Mouse (Mus musculus) testis, postnatal 10 days (tissue): ENCODE data around the gene Gkn2.

ENCODE experiments used
- DNase-seq: peaks from one replicate; pipeline ENCODE4 v3.0.0; 2021; ENCODE audit warnings: low spot score

Gene Gkn2

DNA sequence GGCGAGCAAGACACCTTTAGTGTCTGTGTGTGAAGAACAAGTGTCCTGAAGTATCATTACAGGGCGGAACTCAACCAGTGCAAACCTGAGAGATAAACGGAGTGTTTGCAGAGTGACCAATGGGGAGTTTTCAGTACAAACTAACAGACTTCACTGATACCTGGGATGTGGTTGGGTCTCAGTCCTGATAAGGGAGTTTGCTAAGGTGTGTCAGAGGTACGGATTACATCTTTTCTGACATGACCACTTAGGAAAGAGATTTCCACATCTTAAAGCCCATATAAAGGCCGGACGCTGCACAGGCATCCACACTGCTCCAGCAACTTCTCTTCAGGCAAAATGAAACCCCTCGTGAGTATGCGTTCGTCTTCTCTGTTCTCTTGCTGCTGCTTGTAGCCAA lies at the start of gene Gkn2:
Gkn2 (plus strand) TSS at position 301 of the 400 bp plus-strand sequence.
- no peak for DNase-seq

DNA sequence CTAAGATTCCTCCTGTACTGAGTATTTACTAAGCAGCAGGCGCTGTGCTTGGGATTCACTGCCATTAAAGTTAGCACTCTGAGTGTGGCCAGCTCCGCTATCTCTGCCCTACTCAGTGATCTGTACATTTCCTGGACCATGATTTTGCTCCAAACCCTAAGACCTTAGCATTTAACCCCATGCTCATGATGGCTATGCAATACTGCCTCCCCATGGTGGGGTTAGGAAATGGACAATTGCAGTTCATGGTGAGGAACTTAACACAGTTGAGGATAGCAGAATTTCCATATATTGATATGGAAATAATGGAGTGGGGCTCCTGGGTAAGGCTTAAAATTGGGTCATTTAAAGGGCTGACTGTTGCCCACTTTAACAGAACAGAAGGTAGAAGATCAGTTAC lies 49.8 kb upstream of the Gkn2 start:
- peak; percentile 48 for DNase-seq

DNA sequence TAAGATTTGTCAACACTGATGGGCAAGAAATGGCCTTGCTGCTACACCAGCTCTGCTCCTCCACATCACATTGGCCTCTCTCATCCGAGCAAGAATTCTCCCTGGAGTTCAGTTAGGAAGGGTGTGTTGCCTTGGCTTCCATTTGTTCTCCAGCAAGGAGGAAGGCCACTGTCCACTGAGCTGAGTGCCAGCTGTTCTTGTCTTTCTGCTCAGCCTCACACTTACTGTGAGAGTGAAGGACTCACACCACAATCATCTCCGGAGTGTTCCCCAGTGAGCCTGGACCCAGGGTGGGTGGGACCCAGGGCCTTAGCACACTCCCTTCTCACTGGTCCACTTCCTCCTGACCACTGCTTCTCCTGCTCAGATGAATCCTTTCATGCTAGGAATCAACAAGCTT lies 46.2 kb upstream of the Gkn2 start:
- DNase-seq: peak; percentile 40

DNA sequence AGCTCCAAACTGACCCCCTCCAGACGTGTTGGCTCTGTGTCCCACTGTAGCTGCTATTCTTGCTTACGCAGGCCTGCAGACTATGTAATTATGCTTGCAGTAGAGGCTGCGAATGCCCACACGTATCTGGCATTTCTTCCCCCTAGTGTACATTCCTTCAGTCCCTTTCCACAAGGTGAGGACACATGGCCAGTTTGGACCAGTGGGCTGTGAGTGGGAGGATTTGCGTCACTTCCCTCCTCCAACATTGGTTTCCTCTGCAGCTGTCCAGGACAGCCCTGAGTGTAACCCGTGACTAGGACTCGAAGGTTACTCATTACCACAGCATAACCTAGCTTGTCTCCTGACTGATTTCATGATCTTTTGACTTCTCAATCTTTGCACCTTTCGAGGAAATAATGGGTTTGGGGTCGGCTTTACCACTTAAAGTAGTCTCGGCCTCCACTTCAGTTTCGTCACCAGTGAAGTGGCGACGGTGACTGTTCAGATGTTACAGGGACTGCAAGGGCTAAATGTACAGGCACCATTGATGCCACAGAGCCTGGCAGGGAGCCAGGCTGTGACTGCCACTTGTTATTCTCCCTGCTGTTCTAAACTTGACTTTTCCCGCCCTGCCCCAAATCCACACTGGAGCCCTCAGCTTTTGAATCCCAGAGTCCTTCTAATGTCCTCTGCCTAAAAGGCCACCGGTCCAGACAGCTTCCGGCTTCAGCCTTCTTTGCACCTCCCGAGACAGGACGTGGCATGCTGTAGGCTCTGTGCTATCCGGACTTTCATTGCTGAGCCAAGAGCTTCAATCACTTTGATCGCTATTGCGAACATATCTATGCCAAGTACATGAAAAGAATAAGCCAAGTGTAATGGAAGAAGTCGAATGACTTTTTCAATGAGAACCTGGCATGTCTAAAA lies 44.6 kb upstream of the Gkn2 start:
- DNase-seq: peak; percentile 44

DNA sequence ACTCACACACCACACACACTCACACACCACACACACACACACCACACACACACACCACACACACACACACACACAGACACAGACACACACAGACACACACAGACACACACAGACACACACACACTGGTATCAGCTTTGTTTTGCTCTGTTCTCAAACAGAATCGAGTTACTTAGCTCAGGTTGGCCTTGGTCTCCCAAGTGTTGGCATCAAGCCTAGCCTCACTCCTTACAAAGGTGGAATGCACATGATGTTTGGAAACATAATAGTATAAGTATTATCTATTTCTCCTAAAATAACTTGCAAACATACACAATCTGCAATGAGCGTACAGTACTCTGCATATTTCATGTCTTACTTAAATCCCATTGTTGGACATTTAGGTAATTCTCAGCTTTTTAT lies 40.8 kb upstream of the Gkn2 start:
- peak; percentile 57 for DNase-seq

DNA sequence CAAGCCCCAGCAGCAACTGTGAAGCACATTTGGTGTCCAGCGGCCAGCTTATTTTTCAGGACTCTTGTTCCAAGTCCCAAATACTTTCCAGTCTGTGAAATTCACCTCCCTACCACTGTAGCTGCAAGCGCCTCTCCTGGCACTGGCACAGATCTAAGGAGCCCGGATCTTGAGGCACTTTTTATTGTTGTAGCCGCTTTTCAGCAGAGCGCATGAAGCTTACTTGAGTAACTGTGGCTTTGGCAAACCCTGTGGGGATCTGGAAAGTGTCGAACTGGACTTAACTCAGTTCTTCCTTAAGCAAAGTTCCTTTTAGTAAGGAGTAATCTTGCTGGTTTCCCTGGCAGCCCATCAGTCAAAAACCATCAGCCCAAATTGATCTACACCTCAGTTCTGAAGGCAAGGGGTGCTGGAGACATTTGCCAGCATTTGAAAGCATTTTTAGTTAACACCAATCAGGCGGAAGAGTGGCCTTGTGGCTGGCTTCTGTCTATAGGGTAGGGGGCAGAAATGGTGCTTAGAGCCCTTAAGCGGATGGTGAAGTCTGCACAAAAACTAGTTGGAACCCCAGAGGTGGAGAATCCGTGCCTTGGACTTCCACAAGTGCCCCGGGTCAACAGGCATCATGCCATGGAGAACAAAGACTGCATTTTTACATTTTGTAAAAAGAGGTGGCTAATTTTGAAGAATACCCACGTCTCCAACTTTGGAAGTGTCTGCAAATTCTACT lies 38.6 kb upstream of the Gkn2 start:
- peak; percentile 69 for DNase-seq

DNA sequence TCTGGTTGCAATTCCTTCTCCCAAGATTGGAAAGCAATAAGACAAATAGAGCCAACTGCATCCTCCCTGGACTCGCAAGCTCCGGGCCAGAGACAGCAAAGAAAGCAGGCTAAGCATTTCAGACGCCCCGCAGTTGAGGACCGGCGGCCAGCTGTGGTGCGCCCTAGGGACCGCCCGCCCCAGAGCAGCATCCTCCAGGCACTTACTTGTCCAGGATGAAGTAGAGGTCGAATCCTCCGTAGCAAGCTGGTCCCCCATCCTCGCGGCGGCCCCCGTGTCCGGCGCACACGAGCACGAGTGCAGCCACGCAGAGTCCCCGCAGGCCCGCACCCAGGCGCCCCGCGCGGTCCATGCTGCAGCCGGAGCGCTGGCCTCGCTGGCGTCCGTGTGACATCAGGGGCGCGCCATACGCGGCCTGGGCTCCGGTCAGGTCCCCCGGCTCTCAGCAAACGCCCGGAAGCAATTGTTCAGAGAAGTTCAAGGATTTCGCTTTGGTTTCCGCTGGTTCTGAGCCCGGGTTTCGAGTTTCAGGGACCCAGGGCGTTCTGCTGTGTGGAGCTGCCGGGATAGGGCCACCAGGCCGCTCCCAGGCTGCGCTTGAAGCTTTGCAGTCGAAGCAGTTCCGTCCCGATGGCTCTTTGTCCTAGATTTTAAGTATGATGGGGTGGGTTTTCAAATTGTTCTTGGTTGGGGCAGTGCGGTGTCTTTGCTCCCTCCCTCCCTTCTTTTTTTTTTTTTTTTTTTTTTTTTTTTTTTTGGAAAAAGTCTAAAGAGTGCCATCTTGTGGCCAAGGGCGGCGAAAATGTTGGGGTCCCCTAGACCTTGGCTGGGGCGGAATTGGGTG lies 37.8 kb upstream of the Gkn2 start, which contains the start of gene Antxr1:
Antxr1 (minus strand) TSS at position 731 of the 844 bp plus-strand sequence.
- DNase-seq: peak; percentile 78

DNA sequence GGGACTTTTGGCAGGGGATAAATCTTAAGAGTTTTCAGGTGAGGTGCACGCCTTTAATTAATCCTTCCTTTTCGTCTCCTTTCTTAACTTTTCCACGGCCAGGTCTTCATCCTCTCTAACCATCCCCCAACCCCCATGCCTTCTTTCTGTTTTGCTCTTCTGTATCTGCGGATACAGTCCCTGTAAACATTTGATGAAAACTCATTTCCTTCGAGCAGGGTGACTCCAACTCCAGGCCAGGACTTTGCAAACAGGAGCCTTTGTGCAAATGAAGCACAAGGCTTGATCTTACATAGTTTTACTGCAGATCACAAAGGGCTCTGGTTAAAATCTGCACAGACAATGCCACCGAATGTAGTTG lies 37.2 kb upstream of the Gkn2 start:
- DNase-seq: no peak

DNA sequence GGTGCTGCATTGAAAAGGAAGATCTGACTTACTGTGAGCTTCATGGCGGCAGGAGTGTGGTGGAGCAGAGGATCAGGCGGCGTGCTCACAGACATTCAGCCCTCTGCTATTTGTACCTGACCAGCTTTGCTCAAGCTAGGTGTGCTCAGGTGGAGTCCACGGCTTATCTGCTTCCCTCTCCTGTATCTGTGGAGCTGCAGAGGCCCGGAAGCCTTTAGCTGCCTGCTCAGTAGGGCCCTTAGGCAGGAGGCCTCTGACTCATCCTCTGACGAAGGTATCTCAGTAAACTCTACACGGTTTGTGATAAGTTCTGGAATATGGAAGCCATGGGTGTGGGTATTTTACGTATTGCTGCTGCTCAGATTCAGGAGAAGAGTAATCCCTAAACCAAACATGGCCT lies 22.3 kb upstream of the Gkn2 start, which contains the start of gene Gkn1:
Gkn1 (minus strand) TSS at position 114 of the 400 bp plus-strand sequence.
- DNase-seq: no peak

DNA sequence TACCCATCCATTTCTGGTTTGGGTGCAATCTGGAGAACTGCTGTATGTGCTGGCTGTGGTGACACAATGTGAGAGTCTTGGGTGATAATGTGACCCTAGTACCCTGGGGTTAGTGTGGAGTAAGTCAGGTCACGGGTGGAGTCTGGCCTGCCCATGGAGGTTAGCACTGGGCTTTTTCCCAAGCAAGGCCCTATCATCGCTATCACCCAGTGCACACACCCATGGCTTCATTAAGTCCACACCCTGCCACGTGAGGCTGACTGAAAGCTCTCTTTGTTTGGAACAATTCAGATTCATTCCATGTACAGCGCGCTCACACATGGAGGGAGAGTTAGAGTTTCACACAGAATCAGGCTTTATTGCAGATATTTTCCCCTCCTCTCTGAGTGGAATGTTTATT lies 18.7 kb upstream of the Gkn2 start:
- no peak for DNase-seq

DNA sequence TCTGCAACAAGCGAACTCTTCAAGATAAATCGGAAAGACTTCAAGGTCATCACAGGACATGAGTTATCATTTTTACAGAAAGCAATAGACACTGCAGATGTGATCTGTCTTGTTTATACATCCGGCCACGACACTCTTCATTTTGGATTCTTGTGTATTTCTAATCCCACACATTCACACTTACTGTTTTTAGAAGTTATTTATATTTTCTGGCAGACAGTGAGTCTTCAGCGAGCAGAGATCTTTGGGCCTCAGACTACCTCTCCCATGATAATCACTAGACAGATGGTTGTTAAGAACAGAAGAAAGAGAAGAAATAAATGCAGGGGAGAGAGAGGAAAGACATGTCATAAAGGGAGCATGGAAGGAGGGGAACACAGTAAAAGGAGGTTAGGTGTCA lies 3.9 kb upstream of the Gkn2 start:
- DNase-seq: no peak

DNA sequence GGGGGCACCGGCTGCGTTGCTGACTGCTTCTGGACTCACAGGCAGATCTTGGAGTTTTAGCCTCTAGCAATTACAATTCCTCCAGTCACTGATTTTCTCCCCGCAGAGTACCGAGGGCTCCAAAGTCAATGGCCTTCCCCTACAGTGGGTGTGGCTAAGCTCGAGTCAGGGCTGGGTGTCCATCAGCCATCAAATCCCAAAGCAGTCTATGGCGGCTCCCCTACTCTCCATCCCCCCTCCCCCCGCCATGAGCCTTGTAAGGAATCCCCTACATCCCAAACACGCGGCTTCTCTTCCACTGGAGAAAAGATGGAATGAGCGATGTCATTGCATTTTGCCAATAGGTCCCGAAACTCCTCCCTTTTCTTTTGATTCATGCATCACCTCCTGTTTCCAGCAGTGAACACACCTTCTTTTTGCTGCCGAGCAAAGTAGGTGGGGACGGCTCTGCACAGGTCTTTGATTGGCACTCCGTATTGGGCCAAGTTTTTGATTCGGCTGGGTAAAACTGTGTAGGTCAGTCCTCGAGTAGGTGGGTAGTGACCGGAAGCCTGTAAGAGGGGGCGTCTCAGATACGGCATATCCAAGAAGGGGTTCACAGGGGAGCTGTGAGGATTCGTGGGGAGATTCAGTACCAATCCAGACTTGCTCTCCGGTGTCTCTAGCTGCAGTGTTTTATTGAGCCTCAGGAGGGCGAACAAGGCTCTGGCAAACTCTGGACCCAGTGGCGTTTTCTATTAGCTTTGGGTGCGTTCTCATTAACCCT lies 11.0 kb downstream of the Gkn2 start:
- peak; percentile 52 for DNase-seq

DNA sequence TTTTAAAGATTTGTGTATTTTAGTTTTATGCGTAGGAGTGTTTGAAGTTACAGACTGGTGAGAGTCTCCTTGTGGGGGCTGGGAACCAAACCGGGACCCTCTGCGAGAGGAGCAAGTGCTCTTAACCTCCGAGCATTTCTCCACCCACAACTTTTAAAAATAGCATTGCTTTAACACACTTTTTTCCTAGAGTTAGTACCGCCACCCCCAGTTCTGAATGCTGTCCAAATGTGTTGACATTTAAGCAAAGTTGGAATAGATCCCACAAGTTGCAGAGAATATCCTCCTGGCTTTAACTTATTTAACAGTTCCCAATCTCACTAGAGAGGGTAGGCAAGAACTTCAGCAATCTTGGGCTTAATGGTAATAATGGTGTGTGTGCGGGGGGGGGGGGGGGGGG lies 11.6 kb downstream of the Gkn2 start:
- no peak for DNase-seq

DNA sequence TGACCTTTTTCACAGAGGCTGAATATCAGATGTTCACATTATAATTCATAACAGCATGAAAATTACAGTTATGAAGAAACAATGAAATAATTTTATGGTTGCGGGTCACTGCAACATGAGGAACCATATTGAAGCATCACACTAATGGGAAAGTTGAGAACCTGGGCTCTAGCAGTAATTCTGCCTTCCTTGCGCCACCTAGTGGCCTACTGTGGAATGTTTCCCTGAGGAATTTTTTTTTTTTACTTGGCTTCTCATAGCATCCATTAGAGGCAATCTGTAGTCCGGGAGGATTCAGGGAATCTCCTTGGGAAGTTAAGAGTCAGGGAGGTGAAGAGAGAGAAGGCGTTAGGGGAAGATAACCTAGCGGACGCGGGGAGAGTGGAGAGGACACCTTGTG lies 13.0 kb downstream of the Gkn2 start:
- DNase-seq: peak; percentile 82

DNA sequence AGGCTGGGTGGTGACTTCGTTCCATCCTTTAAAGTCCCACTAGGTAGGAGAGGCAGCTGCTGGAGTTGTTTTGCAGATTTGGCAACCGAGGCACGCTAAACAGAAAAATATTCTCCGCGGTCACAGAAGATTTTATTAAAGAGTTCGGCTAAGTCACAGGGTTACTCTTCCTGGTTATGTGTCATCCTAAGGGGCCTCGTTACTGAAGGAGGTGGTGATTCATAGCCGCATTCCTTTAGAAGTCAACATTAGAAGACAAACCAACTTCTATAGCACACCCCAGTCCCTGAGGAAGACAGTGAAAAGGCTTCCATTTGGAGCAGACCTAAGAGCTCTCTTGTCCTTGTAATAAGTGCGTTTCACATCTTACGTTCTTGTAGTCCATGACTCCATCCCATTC lies 13.5 kb downstream of the Gkn2 start:
- DNase-seq: no peak

DNA sequence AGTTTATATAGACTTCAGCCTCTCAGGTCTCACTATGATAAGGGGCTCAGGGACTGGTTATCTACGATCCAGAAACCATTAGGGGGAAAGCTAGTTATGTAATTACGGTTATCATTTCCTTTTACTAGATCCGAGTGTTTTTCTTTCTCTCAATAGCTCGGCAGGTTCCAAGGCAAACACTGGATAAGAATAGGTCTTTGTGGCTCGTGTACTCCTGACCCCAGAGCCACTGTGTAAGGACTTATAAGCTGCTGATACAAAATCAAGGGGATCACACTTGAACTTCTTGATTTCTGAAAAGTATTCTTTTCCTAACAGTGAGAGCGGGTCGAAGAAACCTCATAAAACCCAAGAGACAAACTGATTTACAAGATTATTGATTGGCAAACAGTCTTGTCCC lies 15.7 kb downstream of the Gkn2 start, which contains the start of gene Gkn3:
Gkn3 (minus strand) TSS at position 59 of the 400 bp plus-strand sequence.
- DNase-seq: no peak

DNA sequence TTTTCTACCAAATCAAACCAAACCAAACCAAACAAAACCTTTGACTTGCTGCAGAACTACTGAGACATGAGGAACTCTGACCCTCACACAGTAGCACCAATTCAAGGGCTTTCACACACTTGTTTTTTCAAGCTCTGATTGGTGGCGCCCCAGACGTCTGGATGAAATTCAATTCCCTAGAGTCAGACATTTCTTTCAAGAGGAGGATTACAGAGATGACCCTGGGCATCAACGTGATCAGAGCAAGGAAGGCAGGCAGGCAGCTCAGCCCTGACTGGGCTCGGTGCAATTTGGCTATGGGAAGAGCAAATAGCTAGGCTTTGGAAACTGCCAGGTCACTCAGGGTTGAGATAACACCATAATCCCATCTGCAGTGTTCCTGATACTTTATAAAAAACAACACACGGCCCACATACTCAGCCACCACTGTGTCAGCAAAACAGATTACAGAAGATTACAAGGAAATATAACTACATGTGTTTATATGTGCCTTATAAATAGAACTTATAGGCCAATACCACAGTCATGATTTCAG lies 16.4 kb downstream of the Gkn2 start:
- no peak for DNase-seq

DNA sequence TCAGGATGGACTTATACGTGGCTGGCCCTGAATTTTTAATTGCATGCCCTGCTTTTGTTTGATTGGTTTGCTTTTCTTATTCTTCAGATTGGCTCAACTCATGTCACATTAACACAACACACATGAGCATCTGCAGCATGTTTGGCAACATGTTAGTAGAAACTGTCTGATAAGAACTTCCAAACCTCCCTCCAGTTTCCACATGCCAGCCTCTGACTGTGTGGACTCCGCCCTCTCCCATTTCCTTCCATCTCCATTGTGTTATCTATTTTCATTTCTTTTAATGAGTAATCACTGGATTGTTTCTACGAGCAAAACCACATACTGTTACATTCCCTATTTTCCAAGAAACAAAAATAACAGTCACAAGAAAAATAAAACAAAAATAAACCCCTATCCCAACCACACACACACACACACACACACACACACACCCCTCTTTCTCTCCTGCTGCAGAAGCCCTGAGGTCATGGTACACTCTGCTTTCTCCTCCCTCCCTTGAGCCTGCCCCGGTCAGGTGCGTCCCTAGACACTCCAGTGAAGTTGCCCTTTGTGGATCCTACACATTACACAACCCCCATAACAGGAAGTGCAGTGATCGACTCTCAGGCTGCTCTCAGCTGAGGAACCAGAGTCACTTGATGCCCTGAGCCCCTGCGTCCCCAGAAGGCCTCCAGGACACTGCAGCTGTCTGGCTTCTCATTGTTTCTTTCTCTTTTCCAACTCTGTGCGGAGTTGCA lies 20.5 kb downstream of the Gkn2 start:
- DNase-seq: no peak

DNA sequence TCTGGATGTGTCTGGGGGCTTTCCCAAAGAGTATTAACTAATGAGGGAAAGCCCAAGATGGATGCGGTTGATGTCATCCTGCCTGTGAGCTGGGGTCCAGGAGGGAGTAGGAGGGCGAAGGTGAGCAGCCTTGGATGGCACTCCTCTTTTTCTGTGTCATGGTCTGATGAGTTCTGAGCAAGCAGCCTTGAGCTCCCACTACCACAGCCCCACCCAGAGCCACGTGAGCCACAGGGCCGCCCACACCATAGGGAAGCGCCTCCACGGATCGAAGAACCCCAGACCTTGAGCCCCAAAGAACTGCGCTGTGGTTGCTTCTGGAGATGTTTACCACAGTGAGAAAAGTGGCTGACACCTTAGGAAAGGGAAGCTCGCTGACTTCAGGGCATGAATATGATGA lies 21.6 kb downstream of the Gkn2 start:
- no peak for DNase-seq

DNA sequence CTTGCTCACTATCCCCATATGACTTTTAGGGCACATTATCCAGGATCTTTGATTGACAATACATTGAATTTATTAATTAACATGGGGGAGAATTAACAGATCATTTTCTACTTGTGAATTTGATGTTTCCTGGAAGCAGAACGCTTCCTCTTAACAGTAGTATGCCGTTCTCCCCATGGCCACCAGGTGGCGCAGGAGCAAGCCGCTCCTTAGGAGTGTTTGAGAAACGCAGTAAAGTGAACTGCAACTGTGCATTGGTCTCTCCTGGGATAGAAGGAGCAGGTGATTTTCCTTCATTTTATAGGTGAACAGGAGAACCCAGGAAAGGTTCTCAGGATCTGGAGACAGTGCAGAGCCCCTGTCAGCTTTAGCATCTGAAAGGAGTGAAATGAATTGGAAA lies 26.0 kb downstream of the Gkn2 start:
- DNase-seq: peak; percentile 89
